Mouse (Mus musculus): ENCODE results near the gene Rpl18. TPM values are rescaled to one million over a fixed set of nuclear protein-coding genes. Genes with fewer than 3 reads are reported as not detected.
A peak's percentile ranks its signal among the peaks of the same experiment; 100 is the strongest.

Gene Rpl18
- 999 and 1,175 TPM in 2 replicates for total RNA-seq (2014; rRNA removed)
- polyA plus RNA-seq (2015; fragmentation: Nextera tagmentation; extraction: Ambion mirVana) = 519 and 535 TPM in 2 replicates

- no peaks in the 10 kb centered on the region for H3K9me3 ChIP-seq (ENCODE audit: low read length)
- ATAC-seq (peak; percentile 95), DNase-seq (ENCODE audit: low spot score) (peak; percentile 99)
- TF ChIP-seq CTCF (IDR thresholded peaks at IDR 0.05; ENCODE audit: low read depth) = no peak
- H3K4me1 ChIP-seq (ENCODE audit: insufficient read depth, low read length) = peaks cover 27% of the 10 kb centered on the region
- H3K9ac ChIP-seq (replicated peaks; ENCODE audit: low read length) = peak within 1 kb of the TSS; percentile 70
- H3K4me3 ChIP-seq (ENCODE audit: low read length) = peak within 1 kb of the TSS; percentile 65
- peak within 1 kb of the TSS; percentile 93 for H3K4me2 ChIP-seq (ENCODE audit: low read depth, low read length)
- H3K36me3 ChIP-seq (ENCODE audit: insufficient read depth, low read length) = peaks cover 34% of the 10 kb centered on the region
- WGBS = 8% methylated on average over 34 of the region's 34 CpGs
- no peaks in the 10 kb centered on the region for H3K27me3 ChIP-seq (ENCODE audit: insufficient read depth, low read length)
- H3K27ac ChIP-seq = peak within 1 kb of the TSS; percentile 69; the same call in 1 of the 2 replicates
Observed at GRCm38 (mm10) chr7:45715090-45715708, at the start of gene Rpl18. Gene Rpl18, plus strand, starts transcription at chr7:45715457.

GRCm38 (mm10) chr7:45666161-45666560 is 49.1 kb upstream of the Rpl18 start, which contains the start of gene Fut2:
Gene Fut2, minus strand, starts transcription at chr7:45666394.
- H3K9me3 ChIP-seq (ENCODE audit: low read length) = no peaks in the 10 kb centered on the region
- no peak for DNase-seq (ENCODE audit: low spot score)
- WGBS = 86% methylated on average over 7 of the region's 7 CpGs

GRCm38 (mm10) chr7:45667761-45668160 is 47.5 kb upstream of the Rpl18 start:
- no peak for TF ChIP-seq CTCF (IDR thresholded peaks at IDR 0.05; ENCODE audit: low read depth)
- Histone ChIP-seq H3K36me3 (ENCODE audit: insufficient read depth, low read length) (no peaks in the 10 kb centered on the region), H3K4me2 (ENCODE audit: low read depth, low read length) (no peak overlapping the region), H3K27me3 (ENCODE audit: insufficient read depth, low read length) (no peaks in the 10 kb centered on the region), H3K27ac (no peak overlapping the region), H3K4me3 (ENCODE audit: low read length) (no peak overlapping the region), H3K9me3 (ENCODE audit: low read length) (no peaks in the 10 kb centered on the region), H3K4me1 (ENCODE audit: insufficient read depth, low read length) (no peaks in the 10 kb centered on the region), H3K9ac (replicated peaks; ENCODE audit: low read length) (no peak overlapping the region)
- ATAC-seq (no peak), DNase-seq (ENCODE audit: low spot score) (peak; percentile 42)
- WGBS = 67% methylated on average over 14 of the region's 14 CpGs

More at GRCm38 (mm10) chr7:45666161-45666560, 49.1 kb upstream of the Rpl18 start, which contains the start of gene Fut2:
- Histone ChIP-seq H3K27me3 (ENCODE audit: insufficient read depth, low read length) (no peaks in the 10 kb centered on the region), H3K4me3 (ENCODE audit: low read length) (no peak within 1 kb of the TSS), H3K27ac (no peak within 1 kb of the TSS), H3K36me3 (ENCODE audit: insufficient read depth, low read length) (no peaks in the 10 kb centered on the region), H3K4me1 (ENCODE audit: insufficient read depth, low read length) (no peaks in the 10 kb centered on the region), H3K4me2 (ENCODE audit: low read depth, low read length) (no peak within 1 kb of the TSS), H3K9ac (replicated peaks; ENCODE audit: low read length) (no peak within 1 kb of the TSS)
- no peak for ATAC-seq
- TF ChIP-seq CTCF (IDR thresholded peaks at IDR 0.05; ENCODE audit: low read depth) = no peak

- H3K9me3 ChIP-seq (ENCODE audit: low read length) = no peaks in the 10 kb centered on the region
- H3K36me3 ChIP-seq (ENCODE audit: insufficient read depth, low read length) = no peaks in the 10 kb centered on the region
- no peak overlapping the region for H3K4me2 ChIP-seq (ENCODE audit: low read depth, low read length)
- 97% methylated on average over 9 of the region's 9 CpGs for WGBS
- no peak overlapping the region for H3K4me3 ChIP-seq (ENCODE audit: low read length)
- H3K27ac ChIP-seq = no peak overlapping the region
- H3K4me1 ChIP-seq (ENCODE audit: insufficient read depth, low read length) = no peaks in the 10 kb centered on the region
- TF ChIP-seq CTCF (IDR thresholded peaks at IDR 0.05; ENCODE audit: low read depth) = peak; percentile 24; the same call in 1 of the 2 replicates
- H3K27me3 ChIP-seq (ENCODE audit: insufficient read depth, low read length) = no peaks in the 10 kb centered on the region
- ATAC-seq (no peak), DNase-seq (ENCODE audit: low spot score) (no peak)
- H3K9ac ChIP-seq (replicated peaks; ENCODE audit: low read length) = no peak overlapping the region
Observed at GRCm38 (mm10) chr7:45668921-45669320, 46.3 kb upstream of the Rpl18 start.

GRCm38 (mm10) chr7:45677627-45678295 is 37.5 kb upstream of the Rpl18 start:
- DNase-seq (ENCODE audit: low spot score) (no peak), ATAC-seq (no peak)
- TF ChIP-seq CTCF (IDR thresholded peaks at IDR 0.05; ENCODE audit: low read depth) = no peak
- WGBS = 76% methylated on average over 7 of the region's 7 CpGs
- no peak overlapping the region for H3K27ac ChIP-seq
- H3K4me1 ChIP-seq (ENCODE audit: insufficient read depth, low read length) = no peaks in the 10 kb centered on the region
- no peak overlapping the region for H3K4me2 ChIP-seq (ENCODE audit: low read depth, low read length)
- no peak overlapping the region for H3K4me3 ChIP-seq (ENCODE audit: low read length)
- H3K9me3 ChIP-seq (ENCODE audit: low read length) = no peaks in the 10 kb centered on the region
- no peaks in the 10 kb centered on the region for H3K36me3 ChIP-seq (ENCODE audit: insufficient read depth, low read length)
- H3K27me3 ChIP-seq (ENCODE audit: insufficient read depth, low read length) = no peaks in the 10 kb centered on the region
- no peak overlapping the region for H3K9ac ChIP-seq (replicated peaks; ENCODE audit: low read length)

- Histone ChIP-seq H3K36me3 (ENCODE audit: insufficient read depth, low read length) (no peaks in the 10 kb centered on the region), H3K9ac (replicated peaks; ENCODE audit: low read length) (no peak overlapping the region), H3K27me3 (ENCODE audit: insufficient read depth, low read length) (no peaks in the 10 kb centered on the region), H3K4me2 (ENCODE audit: low read depth, low read length) (no peak overlapping the region), H3K4me1 (ENCODE audit: insufficient read depth, low read length) (no peaks in the 10 kb centered on the region), H3K4me3 (ENCODE audit: low read length) (no peak overlapping the region), H3K27ac (no peak overlapping the region), H3K9me3 (ENCODE audit: low read length) (no peaks in the 10 kb centered on the region)
- TF ChIP-seq CTCF (IDR thresholded peaks at IDR 0.05; ENCODE audit: low read depth) = no peak
- 91% methylated on average over 14 of the region's 14 CpGs for WGBS
- ATAC-seq = no peak
- no peak for DNase-seq (ENCODE audit: low spot score)
Observed at GRCm38 (mm10) chr7:45678513-45678912, 36.7 kb upstream of the Rpl18 start.
